Mouse (Mus musculus): Measurements from ENCODE around the gene Nt5c3b.

DNA sequence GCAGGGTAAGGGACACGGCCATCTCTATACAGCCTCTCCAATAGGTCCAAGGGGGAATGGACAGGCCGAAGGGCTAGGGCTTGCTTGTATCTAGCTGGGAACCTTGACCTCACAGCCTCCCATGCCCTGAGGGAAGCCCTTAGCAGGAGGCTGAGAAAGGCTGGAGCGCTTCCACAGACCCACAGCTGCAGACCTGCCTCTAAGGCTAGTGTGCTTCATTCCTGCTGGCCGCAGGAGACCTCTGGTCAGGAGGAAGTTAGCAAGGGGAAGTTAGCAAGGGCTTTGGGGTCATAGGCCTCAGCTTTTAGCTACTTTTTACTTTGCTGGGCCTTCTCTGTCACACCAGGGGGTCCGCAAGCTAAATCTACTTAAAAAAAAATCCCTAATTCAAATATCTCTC lies 63.2 kb downstream of the Nt5c3b start:
- no peak for TF ChIP-seq KAT2A (IDR thresholded peaks at IDR 0.05; ENCODE audit: insufficient replicate concordance, low read length)
- TF ChIP-seq ELF1 (IDR thresholded peaks at IDR 0.05; ENCODE audit: low read depth, low read length), result no peak
- no peak for TF ChIP-seq HCFC1 (IDR thresholded peaks at IDR 0.05; ENCODE audit: low read depth, low read length)
- no peak for TF ChIP-seq CTCF (conservative IDR thresholded peaks at IDR 0.05 in 1 of 2, IDR thresholded peaks at IDR 0.05 in 1 of 2; ENCODE audit: low read depth in 2 of 2, low read length in 2 of 2)
